Mouse (Mus musculus): ENCODE measurements at regions not wholly inside any gene's neighbourhood (a gene's known extent, or its start where the extent isn't known, plus 50 kb on each side); places are given as distances from the start of the nearest gene placed in this dataset.

- TF ChIP-seq CTCF (IDR thresholded peaks at IDR 0.05; ENCODE audit: control insufficient read depth, insufficient read depth, insufficient replicate concordance, low read depth, low read length) (no peak), POLR2A (IDR thresholded peaks at IDR 0.05; ENCODE audit: control insufficient read depth, low read depth, low read length) (no peak)
- no peaks in the 10 kb centered on the region for H3K4me1 ChIP-seq (ENCODE audit: control insufficient read depth, insufficient read depth, low read length)
- H3K36me3 ChIP-seq (ENCODE audit: control insufficient read depth, insufficient read depth, low read length): no peaks in the 10 kb centered on the region
- H3K27ac ChIP-seq (ENCODE audit: control insufficient read depth, insufficient read depth, low read depth, low read length): no peak overlapping the region
- H3K4me3 ChIP-seq (ENCODE audit: control insufficient read depth, low read depth, low read length): no peak overlapping the region
- no peaks in the 10 kb centered on the region for H3K27me3 ChIP-seq (ENCODE audit: control insufficient read depth, insufficient read depth, low read length)
These were observed 215.5 kb downstream of the Slc30a10 start for GRCm38 (mm10) chr1:185670029-185670741.

GRCm38 (mm10) chr1:185672940-185673339 lies 218.3 kb downstream of the Slc30a10 start:
- no peaks in the 10 kb centered on the region for H3K36me3 ChIP-seq (ENCODE audit: control insufficient read depth, insufficient read depth, low read length)
- TF ChIP-seq POLR2A (IDR thresholded peaks at IDR 0.05; ENCODE audit: control insufficient read depth, low read depth, low read length) (no peak), CTCF (IDR thresholded peaks at IDR 0.05; ENCODE audit: control insufficient read depth, insufficient read depth, insufficient replicate concordance, low read depth, low read length) (no peak)
- no peak overlapping the region for H3K4me3 ChIP-seq (ENCODE audit: control insufficient read depth, low read depth, low read length)
- no peak overlapping the region for H3K27ac ChIP-seq (ENCODE audit: control insufficient read depth, insufficient read depth, low read depth, low read length)
- H3K4me1 ChIP-seq (ENCODE audit: control insufficient read depth, insufficient read depth, low read length): no peaks in the 10 kb centered on the region
- H3K27me3 ChIP-seq (ENCODE audit: control insufficient read depth, insufficient read depth, low read length): no peaks in the 10 kb centered on the region

GRCm38 (mm10) chr1:185675674-185676420 lies 221.2 kb downstream of the Slc30a10 start:
- no peaks in the 10 kb centered on the region for H3K36me3 ChIP-seq (ENCODE audit: control insufficient read depth, insufficient read depth, low read length)
- no peaks in the 10 kb centered on the region for H3K4me1 ChIP-seq (ENCODE audit: control insufficient read depth, insufficient read depth, low read length)
- no peaks in the 10 kb centered on the region for H3K27me3 ChIP-seq (ENCODE audit: control insufficient read depth, insufficient read depth, low read length)
- H3K4me3 ChIP-seq (ENCODE audit: control insufficient read depth, low read depth, low read length): no peak overlapping the region
- TF ChIP-seq CTCF (IDR thresholded peaks at IDR 0.05; ENCODE audit: control insufficient read depth, insufficient read depth, insufficient replicate concordance, low read depth, low read length): no peak
- H3K27ac ChIP-seq (ENCODE audit: control insufficient read depth, insufficient read depth, low read depth, low read length): no peak overlapping the region

- TF ChIP-seq POLR2A (IDR thresholded peaks at IDR 0.05; ENCODE audit: control insufficient read depth, low read depth, low read length) (no peak), CTCF (IDR thresholded peaks at IDR 0.05; ENCODE audit: control insufficient read depth, insufficient read depth, insufficient replicate concordance, low read depth, low read length) (peak; percentile 89)
- no peaks in the 10 kb centered on the region for H3K36me3 ChIP-seq (ENCODE audit: control insufficient read depth, insufficient read depth, low read length)
- H3K27ac ChIP-seq (ENCODE audit: control insufficient read depth, insufficient read depth, low read depth, low read length): no peak overlapping the region
- no peaks in the 10 kb centered on the region for H3K27me3 ChIP-seq (ENCODE audit: control insufficient read depth, insufficient read depth, low read length)
- no peaks in the 10 kb centered on the region for H3K4me1 ChIP-seq (ENCODE audit: control insufficient read depth, insufficient read depth, low read length)
- H3K4me3 ChIP-seq (ENCODE audit: control insufficient read depth, low read depth, low read length): no peak overlapping the region
These were observed 227.2 kb downstream of the Slc30a10 start for GRCm38 (mm10) chr1:185681610-185682457.

GRCm38 (mm10) chr1:185682458-185682750 lies 227.8 kb downstream of the Slc30a10 start:
- no peaks in the 10 kb centered on the region for H3K36me3 ChIP-seq (ENCODE audit: control insufficient read depth, insufficient read depth, low read length)
- H3K27ac ChIP-seq (ENCODE audit: control insufficient read depth, insufficient read depth, low read depth, low read length): no peak overlapping the region
- no peaks in the 10 kb centered on the region for H3K27me3 ChIP-seq (ENCODE audit: control insufficient read depth, insufficient read depth, low read length)
- H3K4me1 ChIP-seq (ENCODE audit: control insufficient read depth, insufficient read depth, low read length): no peaks in the 10 kb centered on the region
- no peak overlapping the region for H3K4me3 ChIP-seq (ENCODE audit: control insufficient read depth, low read depth, low read length)
- no peak for TF ChIP-seq POLR2A (IDR thresholded peaks at IDR 0.05; ENCODE audit: control insufficient read depth, low read depth, low read length)
- TF ChIP-seq CTCF (IDR thresholded peaks at IDR 0.05; ENCODE audit: control insufficient read depth, insufficient read depth, insufficient replicate concordance, low read depth, low read length): no peak

- H3K36me3 ChIP-seq (ENCODE audit: control insufficient read depth, insufficient read depth, low read length): no peaks in the 10 kb centered on the region
- H3K4me3 ChIP-seq (ENCODE audit: control insufficient read depth, low read depth, low read length): no peak overlapping the region
These were observed 230.0 kb downstream of the Slc30a10 start for GRCm38 (mm10) chr1:185684638-185685037.

GRCm38 (mm10) chr1:185688506-185688905 lies 233.9 kb downstream of the Slc30a10 start:
- Histone ChIP-seq H3K27me3 (ENCODE audit: control insufficient read depth, insufficient read depth, low read length) (no peaks in the 10 kb centered on the region), H3K27ac (ENCODE audit: control insufficient read depth, insufficient read depth, low read depth, low read length) (no peak overlapping the region), H3K4me1 (ENCODE audit: control insufficient read depth, insufficient read depth, low read length) (no peaks in the 10 kb centered on the region), H3K36me3 (ENCODE audit: control insufficient read depth, insufficient read depth, low read length) (no peaks in the 10 kb centered on the region), H3K4me3 (ENCODE audit: control insufficient read depth, low read depth, low read length) (no peak overlapping the region)
- TF ChIP-seq CTCF (IDR thresholded peaks at IDR 0.05; ENCODE audit: control insufficient read depth, insufficient read depth, insufficient replicate concordance, low read depth, low read length): no peak
- no peak for TF ChIP-seq POLR2A (IDR thresholded peaks at IDR 0.05; ENCODE audit: control insufficient read depth, low read depth, low read length)

More at GRCm38 (mm10) chr1:185684638-185685037, 230.0 kb downstream of the Slc30a10 start:
- TF ChIP-seq POLR2A (IDR thresholded peaks at IDR 0.05; ENCODE audit: control insufficient read depth, low read depth, low read length) (no peak), CTCF (IDR thresholded peaks at IDR 0.05; ENCODE audit: control insufficient read depth, insufficient read depth, insufficient replicate concordance, low read depth, low read length) (peak; percentile 86)
- no peak overlapping the region for H3K27ac ChIP-seq (ENCODE audit: control insufficient read depth, insufficient read depth, low read depth, low read length)
- no peaks in the 10 kb centered on the region for H3K4me1 ChIP-seq (ENCODE audit: control insufficient read depth, insufficient read depth, low read length)
- H3K27me3 ChIP-seq (ENCODE audit: control insufficient read depth, insufficient read depth, low read length): no peaks in the 10 kb centered on the region

All from testis, adult 2 months (tissue).